Comparison of ENCODE assay signal across 10 mouse cellular contexts in genomic region chr15:78863852-78864253, GRCm38 (mm10). TPM values are rescaled to one million over a fixed set of nuclear protein-coding genes. Genes with fewer than 3 reads are reported as not detected.
DNase-seq lines count a peak whose midpoint lies in the region; ATAC-seq lines count a peak whose summit lies in the region.
"Had no signal": no experiment of that assay in that cellular context is flagged by ENCODE, and none has a peak within 500 bp of the region (broad histone marks: within the 10 kb centered on the region; RNA-seq: fewer than 3 reads in every experiment).

No protein-coding gene starts in this region.

- H3K4me1 ChIP-seq in embryonic facial prominence, embryonic 15.5 days: peaks cover 18% of the 10 kb centered on the region

- 40% methylated on average over 13 of the region's 13 CpGs for WGBS in embryonic facial prominence, embryonic 15.5 days

- no peak; the same call in 1 of the 2 replicates for ATAC-seq in embryonic facial prominence, embryonic 15.5 days (ENCODE audit: insufficient number of reproducible peaks, low FRiP score, low TSS enrichment, low read depth)

- H3K9me3 ChIP-seq in embryonic facial prominence, embryonic 15.5 days (replicated peaks): no peaks in the 10 kb centered on the region
- H3K9me3 ChIP-seq: hindbrain, embryonic 15.5 days had no signal

- no peaks in the 10 kb centered on the region for H3K36me3 ChIP-seq in embryonic facial prominence, embryonic 15.5 days
- H3K36me3 ChIP-seq: hindbrain, embryonic 15.5 days had no signal

- no peak overlapping the region for H3K9ac ChIP-seq in embryonic facial prominence, embryonic 15.5 days
- H3K9ac ChIP-seq: hindbrain, embryonic 15.5 days had no signal

- peak; percentile 50 to 61 for DNase-seq in lung, adult 18-20 months
- no peak for DNase-seq in lung, postnatal 14 days
- peak; percentile 75 for DNase-seq in lung, postnatal 10 days
- DNase-seq in thymus, postnatal 25 days: peak; percentile 35
- DNase-seq in right cerebral cortex, adult 2 months (ENCODE audit: low spot score in 2 of 2): no peak
- DNase-seq in right cerebral cortex, postnatal 14 days: no peak

- peak overlapping the region; percentile 55 for H3K27ac ChIP-seq in embryonic facial prominence, embryonic 15.5 days (replicated peaks)
- H3K27ac ChIP-seq: hindbrain, embryonic 15.5 days; left cerebral cortex, adult 2 months had no signal

- 0 out of 2 replicates have a peak overlapping the region, but pooled peaks have one; percentile 19 for H3K4me2 ChIP-seq in embryonic facial prominence, embryonic 15.5 days (replicated peaks)
- H3K4me2 ChIP-seq: hindbrain, embryonic 15.5 days had no signal

- H3K4me3 ChIP-seq in embryonic facial prominence, embryonic 15.5 days (replicated peaks): no peak overlapping the region
- H3K4me3 ChIP-seq: hindbrain, embryonic 15.5 days; left cerebral cortex, adult 2 months had no signal

- H3K27me3 ChIP-seq in embryonic facial prominence, embryonic 15.5 days: no peaks in the 10 kb centered on the region
- H3K27me3 ChIP-seq: hindbrain, embryonic 15.5 days had no signal

RNA-seq across cellular contexts. Expression of gene Lgals2, which starts 8.5 kb away (rescaled TPM):
- polyA plus RNA-seq in embryonic facial prominence, embryonic 15.5 days (2015; fragmentation: Nextera tagmentation; extraction: Ambion mirVana): 1.0 TPM in 2 replicates
- polyA plus RNA-seq: hindbrain, embryonic 15.5 days had no signal

RNA-seq across cellular contexts. Expression of gene Gga1, which starts 13.1 kb away (rescaled TPM):
- polyA plus RNA-seq in embryonic facial prominence, embryonic 15.5 days (2015; fragmentation: Nextera tagmentation; extraction: Ambion mirVana): 56.0 and 62.0 TPM in 2 replicates

RNA-seq across cellular contexts. Expression of gene Cdc42ep1, which starts 21.4 kb away (rescaled TPM):
- polyA plus RNA-seq in embryonic facial prominence, embryonic 15.5 days (2015; fragmentation: Nextera tagmentation; extraction: Ambion mirVana): 41.5 and 43.8 TPM in 2 replicates

RNA-seq across cellular contexts. Expression of gene Gm49510, which starts 35.6 kb away (rescaled TPM):
- 0.71 and 0.85 TPM in 2 replicates for polyA plus RNA-seq in embryonic facial prominence, embryonic 15.5 days (2015; fragmentation: Nextera tagmentation; extraction: Ambion mirVana)
- polyA plus RNA-seq: gonadal fat pad, adult 2 months; hindbrain, embryonic 15.5 days had no signal

RNA-seq across cellular contexts. Expression of gene Sh3bp1, which starts 35.7 kb away (rescaled TPM):
- 56.7 and 68.1 TPM in 2 replicates for polyA plus RNA-seq in embryonic facial prominence, embryonic 15.5 days (2015; fragmentation: Nextera tagmentation; extraction: Ambion mirVana)

Comparison
In these comparisons a context has a peak if more than half of its experiments do, and no peak if none do; other contexts are left out.
1. DNase-seq: peak in lung, adult 18-20 months (2 of 2), lung, postnatal 10 days (single experiment) and thymus, postnatal 25 days (single experiment); none in lung, postnatal 14 days (single experiment), right cerebral cortex, adult 2 months (0 of 2) and right cerebral cortex, postnatal 14 days (single experiment).